Mouse (Mus musculus): ENCODE results near the gene Fam50b. TPM values are rescaled to one million over a fixed set of nuclear protein-coding genes. Genes with fewer than 3 reads are reported as not detected.

The Fam50b gene
- polyA plus RNA-seq, 1 experiment from 2014 or later, result not detected

DNA sequence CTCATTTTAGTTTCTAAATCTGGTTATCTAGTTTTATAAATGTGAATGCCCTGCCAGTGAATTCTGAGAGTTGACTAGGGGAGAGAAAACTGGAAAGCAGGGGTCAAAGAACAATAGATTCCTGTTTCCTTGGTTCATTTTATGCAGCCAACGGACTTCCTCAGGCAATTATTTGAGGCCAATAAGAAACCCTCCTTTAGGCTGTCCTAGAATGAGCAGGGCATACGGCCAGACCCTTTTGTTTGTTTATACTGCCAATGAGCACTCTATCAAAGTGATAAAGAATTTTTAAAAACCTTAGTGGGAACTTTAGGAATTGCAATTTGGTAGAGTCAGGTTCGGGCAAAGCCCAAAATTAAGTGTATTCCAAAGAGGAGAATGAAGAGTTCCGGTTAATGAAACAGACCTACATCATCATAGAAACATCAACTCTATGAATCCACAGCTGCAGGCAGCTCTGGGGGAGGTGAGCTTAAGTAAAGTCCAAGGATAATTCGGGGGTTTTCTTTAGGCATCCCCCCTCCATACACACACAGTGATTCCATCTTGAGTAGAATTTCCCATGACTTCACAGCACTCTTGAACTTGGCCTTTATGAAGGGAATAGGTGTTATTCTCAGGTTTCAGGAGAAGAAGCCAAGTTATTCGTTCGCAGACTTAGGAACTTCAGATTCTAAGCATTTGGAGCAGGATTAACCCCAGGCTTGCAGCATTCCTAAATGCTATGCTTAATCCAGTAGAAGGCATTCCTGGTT lies 46.4 kb downstream of the Fam50b start:
- no peak overlapping the region for H3K9ac ChIP-seq (replicated peaks; ENCODE audit: low read depth, low read length)
- WGBS, result 65% methylated on average over 7 of the region's 7 CpGs
- ATAC-seq (ENCODE audit: low read depth), result no peak

DNA sequence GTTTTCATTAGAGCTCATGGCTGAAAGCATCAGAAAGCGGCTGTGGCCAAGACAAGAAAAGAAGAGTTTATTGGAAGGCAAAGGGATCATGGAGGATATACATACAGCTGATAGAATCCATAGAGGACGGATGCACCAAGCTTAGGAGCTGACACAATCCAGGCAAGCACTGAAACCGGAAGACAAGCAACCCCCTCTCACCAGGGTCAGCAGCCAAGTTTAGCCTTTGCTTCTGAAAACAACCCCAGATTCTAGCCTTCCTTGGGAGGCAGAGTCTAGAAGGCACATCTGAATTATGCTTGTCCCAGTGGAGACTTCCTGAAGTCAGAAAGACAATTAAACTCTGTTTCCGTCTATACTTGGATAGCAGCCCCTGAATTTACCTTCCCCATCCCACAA lies 47.0 kb downstream of the Fam50b start:
- Histone ChIP-seq H3K4me1 (ENCODE audit: control insufficient read depth, insufficient read depth, low read length) (no peaks in the 10 kb centered on the region), H3K9me3 (ENCODE audit: control insufficient read depth, low read length) (no peaks in the 10 kb centered on the region), H3K27me3 (ENCODE audit: control insufficient read depth, insufficient read depth, low read length) (no peaks in the 10 kb centered on the region), H3K36me3 (ENCODE audit: control insufficient read depth, insufficient read depth, low read length) (no peaks in the 10 kb centered on the region), H3K9ac (replicated peaks; ENCODE audit: low read depth, low read length) (no peak overlapping the region), H3K4me2 (ENCODE audit: low read depth, low read length) (no peak overlapping the region), H3K4me3 (ENCODE audit: low read depth, low read length) (no peak overlapping the region), H3K27ac (ENCODE audit: low read depth, low read length) (no peak overlapping the region)
- ATAC-seq (ENCODE audit: low read depth), result no peak
- WGBS, result 82% methylated on average over 4 of the region's 4 CpGs

More for the DNA sequence above, 46.4 kb downstream of the Fam50b start:
- no peaks in the 10 kb centered on the region for H3K9me3 ChIP-seq (ENCODE audit: control insufficient read depth, low read length)
- H3K27ac ChIP-seq (ENCODE audit: low read depth, low read length), result no peak overlapping the region
- H3K4me1 ChIP-seq (ENCODE audit: control insufficient read depth, insufficient read depth, low read length), result no peaks in the 10 kb centered on the region
- H3K4me2 ChIP-seq (ENCODE audit: low read depth, low read length), result no peak overlapping the region
- no peaks in the 10 kb centered on the region for H3K27me3 ChIP-seq (ENCODE audit: control insufficient read depth, insufficient read depth, low read length)
- H3K36me3 ChIP-seq (ENCODE audit: control insufficient read depth, insufficient read depth, low read length), result no peaks in the 10 kb centered on the region
- H3K4me3 ChIP-seq (ENCODE audit: low read depth, low read length), result no peak overlapping the region

DNA sequence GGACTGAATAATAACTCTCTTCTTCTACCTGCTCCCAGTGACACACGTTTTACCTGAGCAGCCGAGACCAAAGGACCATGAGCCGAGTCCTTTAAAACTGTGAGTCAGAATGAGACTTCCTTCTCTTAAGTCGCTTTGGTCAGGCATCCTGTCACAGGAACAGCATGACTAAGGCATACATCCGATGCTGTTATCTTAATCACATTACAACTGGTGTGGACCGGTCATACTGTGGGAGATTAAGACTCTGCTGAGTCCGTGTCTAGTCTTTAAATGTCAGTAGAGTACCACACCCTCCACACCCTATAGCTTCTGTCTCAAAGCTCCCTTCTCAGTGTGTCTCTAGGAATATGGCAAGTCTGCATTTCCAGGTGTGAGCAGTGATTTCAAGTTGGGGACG lies 50.2 kb downstream of the Fam50b start:
- Histone ChIP-seq H3K9me3 (ENCODE audit: control insufficient read depth, low read length) (no peaks in the 10 kb centered on the region), H3K27me3 (ENCODE audit: control insufficient read depth, insufficient read depth, low read length) (no peaks in the 10 kb centered on the region), H3K4me2 (ENCODE audit: low read depth, low read length) (no peak overlapping the region), H3K4me1 (ENCODE audit: control insufficient read depth, insufficient read depth, low read length) (no peaks in the 10 kb centered on the region), H3K9ac (replicated peaks; ENCODE audit: low read depth, low read length) (no peak overlapping the region), H3K36me3 (ENCODE audit: control insufficient read depth, insufficient read depth, low read length) (no peaks in the 10 kb centered on the region), H3K4me3 (ENCODE audit: low read depth, low read length) (no peak overlapping the region), H3K27ac (ENCODE audit: low read depth, low read length) (no peak overlapping the region)
- WGBS, result 87% methylated on average over 8 of the region's 8 CpGs
- ATAC-seq (ENCODE audit: low read depth), result no peak

DNA sequence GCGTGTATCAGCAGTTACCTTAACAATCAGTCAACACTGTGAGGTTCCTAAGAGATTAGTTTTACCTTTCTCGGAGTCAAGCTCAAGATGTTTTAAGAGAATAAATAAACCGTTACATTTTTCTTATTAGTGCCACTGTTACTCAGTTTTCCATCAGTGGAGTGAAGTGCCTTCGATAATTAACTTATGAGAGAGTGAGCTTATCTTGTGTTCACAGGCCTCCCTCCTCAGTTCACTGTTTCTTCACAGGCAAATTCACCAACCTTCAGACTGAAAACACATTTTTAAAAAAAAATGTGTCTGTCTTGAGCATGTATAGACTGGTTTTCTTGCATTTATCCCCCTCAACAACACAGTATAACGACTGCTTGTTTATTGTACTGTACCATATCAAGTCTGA lies 52.0 kb downstream of the Fam50b start:
- Histone ChIP-seq H3K4me3 (ENCODE audit: low read depth, low read length) (no peak overlapping the region), H3K27me3 (ENCODE audit: control insufficient read depth, insufficient read depth, low read length) (no peaks in the 10 kb centered on the region), H3K4me2 (ENCODE audit: low read depth, low read length) (no peak overlapping the region), H3K9me3 (ENCODE audit: control insufficient read depth, low read length) (no peaks in the 10 kb centered on the region), H3K4me1 (ENCODE audit: control insufficient read depth, insufficient read depth, low read length) (no peaks in the 10 kb centered on the region), H3K9ac (replicated peaks; ENCODE audit: low read depth, low read length) (no peak overlapping the region), H3K36me3 (ENCODE audit: control insufficient read depth, insufficient read depth, low read length) (no peaks in the 10 kb centered on the region), H3K27ac (ENCODE audit: low read depth, low read length) (no peak overlapping the region)
- ATAC-seq (ENCODE audit: low read depth), result no peak
- WGBS, result 90% methylated on average over 5 of the region's 5 CpGs

DNA sequence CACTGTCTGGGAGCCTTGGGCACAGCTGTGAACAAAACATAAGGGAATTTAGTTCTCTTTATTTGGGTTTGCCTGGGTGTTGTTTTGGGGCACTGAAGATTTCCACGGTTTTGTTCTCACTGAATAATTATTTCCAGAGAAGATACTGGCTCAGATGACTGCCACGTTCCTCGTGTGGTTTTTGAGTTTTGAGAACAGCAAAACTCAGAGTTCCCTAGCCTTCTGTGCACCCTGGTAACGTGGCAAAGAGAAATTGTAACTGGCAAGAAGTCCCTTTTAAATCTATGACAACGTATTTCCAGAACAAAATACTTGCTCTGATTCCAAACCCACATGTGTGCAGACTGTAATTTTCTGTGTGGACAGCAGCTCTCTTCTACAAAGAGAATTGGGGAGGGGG lies 52.9 kb downstream of the Fam50b start:
- Histone ChIP-seq H3K4me2 (ENCODE audit: low read depth, low read length) (no peak overlapping the region), H3K4me3 (ENCODE audit: low read depth, low read length) (no peak overlapping the region), H3K9ac (replicated peaks; ENCODE audit: low read depth, low read length) (no peak overlapping the region), H3K4me1 (ENCODE audit: control insufficient read depth, insufficient read depth, low read length) (no peaks in the 10 kb centered on the region), H3K27me3 (ENCODE audit: control insufficient read depth, insufficient read depth, low read length) (no peaks in the 10 kb centered on the region), H3K36me3 (ENCODE audit: control insufficient read depth, insufficient read depth, low read length) (no peaks in the 10 kb centered on the region), H3K9me3 (ENCODE audit: control insufficient read depth, low read length) (no peaks in the 10 kb centered on the region), H3K27ac (ENCODE audit: low read depth, low read length) (no peak overlapping the region)
- WGBS, result 50% methylated on average over 5 of the region's 5 CpGs
- ATAC-seq (ENCODE audit: low read depth), result no peak

DNA sequence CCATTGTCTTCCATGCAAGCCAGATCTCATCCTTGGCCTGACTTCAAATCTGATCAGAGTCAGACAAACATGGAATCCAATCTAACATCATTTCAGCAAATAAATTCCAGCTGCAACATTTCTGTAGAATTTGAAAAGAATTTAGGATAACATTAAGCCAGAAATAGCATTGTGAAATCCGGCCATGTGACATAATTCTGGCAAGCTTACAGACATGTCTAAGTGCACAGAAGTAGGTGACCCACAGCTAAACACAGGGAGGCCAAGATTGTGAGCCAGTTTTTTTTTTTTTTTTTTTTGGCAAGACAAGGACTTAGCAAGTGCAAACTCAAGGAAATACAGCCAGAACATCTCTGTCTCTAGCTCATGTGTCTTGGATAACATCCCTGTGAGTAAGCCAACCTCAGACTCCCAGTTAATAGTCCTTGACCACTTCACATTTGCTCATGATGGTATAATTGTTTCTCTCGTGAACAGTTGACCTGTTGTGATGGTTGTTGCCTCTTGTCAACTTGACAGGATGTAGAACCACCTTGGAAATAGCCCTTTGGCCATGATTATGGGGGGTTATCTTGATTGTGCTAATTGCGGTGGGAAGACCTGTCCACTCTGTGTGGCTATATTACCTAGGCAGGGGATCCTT lies 54.6 kb downstream of the Fam50b start:
- WGBS, result 87% methylated on average over 3 of the region's 3 CpGs
- H3K4me2 ChIP-seq (ENCODE audit: low read depth, low read length), result no peak overlapping the region
- no peak for ATAC-seq (ENCODE audit: low read depth)
- no peak overlapping the region for H3K27ac ChIP-seq (ENCODE audit: low read depth, low read length)
- no peak overlapping the region for H3K4me3 ChIP-seq (ENCODE audit: low read depth, low read length)
- H3K9me3 ChIP-seq (ENCODE audit: control insufficient read depth, low read length), result no peaks in the 10 kb centered on the region
- H3K9ac ChIP-seq (replicated peaks; ENCODE audit: low read depth, low read length), result no peak overlapping the region
- no peaks in the 10 kb centered on the region for H3K36me3 ChIP-seq (ENCODE audit: control insufficient read depth, insufficient read depth, low read length)
- no peaks in the 10 kb centered on the region for H3K4me1 ChIP-seq (ENCODE audit: control insufficient read depth, insufficient read depth, low read length)
- no peaks in the 10 kb centered on the region for H3K27me3 ChIP-seq (ENCODE audit: control insufficient read depth, insufficient read depth, low read length)

DNA sequence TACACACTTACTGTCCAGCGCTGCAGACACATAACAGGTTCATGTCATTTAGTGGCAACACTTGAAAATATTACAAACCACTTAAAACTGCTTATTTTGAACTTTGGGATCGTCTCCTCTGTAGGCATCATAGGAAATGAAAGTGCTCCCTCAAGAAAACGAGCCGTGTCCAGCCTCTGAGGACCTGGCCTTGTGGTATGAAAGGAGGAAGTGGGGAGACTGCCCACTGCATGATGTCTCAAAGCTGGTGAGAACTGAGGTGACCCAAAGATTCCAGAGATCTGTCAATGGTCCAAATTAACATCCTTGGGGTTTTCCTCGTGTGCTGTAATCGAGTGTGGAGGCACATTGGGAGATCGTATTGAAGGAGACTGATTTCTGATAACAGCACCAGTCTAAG lies 58.4 kb downstream of the Fam50b start:
- H3K36me3 ChIP-seq (ENCODE audit: control insufficient read depth, insufficient read depth, low read length), result no peaks in the 10 kb centered on the region
- no peaks in the 10 kb centered on the region for H3K4me1 ChIP-seq (ENCODE audit: control insufficient read depth, insufficient read depth, low read length)
- no peak for ATAC-seq (ENCODE audit: low read depth)
- no peak overlapping the region for H3K9ac ChIP-seq (replicated peaks; ENCODE audit: low read depth, low read length)
- 84% methylated on average over 7 of the region's 7 CpGs for WGBS
- no peak overlapping the region for H3K4me3 ChIP-seq (ENCODE audit: low read depth, low read length)
- no peak overlapping the region for H3K27ac ChIP-seq (ENCODE audit: low read depth, low read length)
- no peaks in the 10 kb centered on the region for H3K9me3 ChIP-seq (ENCODE audit: control insufficient read depth, low read length)
- H3K27me3 ChIP-seq (ENCODE audit: control insufficient read depth, insufficient read depth, low read length), result no peaks in the 10 kb centered on the region
- H3K4me2 ChIP-seq (ENCODE audit: low read depth, low read length), result no peak overlapping the region

DNA sequence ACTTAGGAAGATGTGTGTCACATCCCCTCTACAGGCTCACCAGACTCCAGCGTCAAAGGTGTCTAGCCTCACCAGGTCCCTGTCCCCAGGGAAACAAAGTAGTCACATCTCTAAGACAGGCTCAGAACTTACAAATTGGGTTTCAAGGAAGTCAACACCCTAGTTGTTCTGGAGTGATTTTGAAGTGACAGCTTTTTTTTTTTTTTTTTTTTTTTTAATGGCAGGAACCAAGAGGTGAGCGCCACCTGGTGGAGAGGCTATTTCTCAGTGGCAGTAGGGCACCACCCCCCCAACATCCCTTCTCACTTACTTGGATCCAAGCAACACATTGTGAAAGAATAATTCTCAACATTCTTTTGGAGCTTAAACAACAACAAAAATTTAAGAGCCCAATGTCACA lies 59.2 kb downstream of the Fam50b start:
- Histone ChIP-seq H3K27ac (ENCODE audit: low read depth, low read length) (no peak overlapping the region), H3K36me3 (ENCODE audit: control insufficient read depth, insufficient read depth, low read length) (no peaks in the 10 kb centered on the region), H3K9ac (replicated peaks; ENCODE audit: low read depth, low read length) (no peak overlapping the region), H3K27me3 (ENCODE audit: control insufficient read depth, insufficient read depth, low read length) (no peaks in the 10 kb centered on the region), H3K4me2 (ENCODE audit: low read depth, low read length) (no peak overlapping the region), H3K9me3 (ENCODE audit: control insufficient read depth, low read length) (no peaks in the 10 kb centered on the region), H3K4me1 (ENCODE audit: control insufficient read depth, insufficient read depth, low read length) (no peaks in the 10 kb centered on the region), H3K4me3 (ENCODE audit: low read depth, low read length) (no peak overlapping the region)
- ATAC-seq (ENCODE audit: low read depth), result no peak
- 41% methylated on average over 2 of the region's 2 CpGs for WGBS

DNA sequence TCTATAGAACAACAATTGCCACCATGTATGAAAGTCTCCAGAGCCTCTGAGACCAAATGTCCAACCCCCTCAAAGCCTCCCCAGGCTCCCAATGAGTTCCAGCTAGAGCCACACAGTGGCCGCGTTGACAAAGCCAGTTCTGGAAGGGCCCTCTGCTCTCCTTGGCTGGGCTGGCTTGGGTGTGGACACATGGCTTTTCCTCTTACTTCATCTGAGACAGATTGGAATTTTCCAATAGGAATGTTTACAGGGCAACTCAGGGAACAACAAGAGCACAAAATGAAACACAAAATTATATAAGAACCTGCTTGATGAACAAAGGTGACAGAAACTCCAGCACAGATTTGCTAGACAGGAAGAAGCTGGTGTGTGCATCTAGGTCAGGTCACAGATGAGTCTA lies 59.8 kb downstream of the Fam50b start:
- ATAC-seq (ENCODE audit: low read depth), result no peak
- no peak overlapping the region for H3K4me2 ChIP-seq (ENCODE audit: low read depth, low read length)
- WGBS, result 80% methylated on average over 2 of the region's 2 CpGs
- no peak overlapping the region for H3K9ac ChIP-seq (replicated peaks; ENCODE audit: low read depth, low read length)
- no peaks in the 10 kb centered on the region for H3K9me3 ChIP-seq (ENCODE audit: control insufficient read depth, low read length)
- H3K36me3 ChIP-seq (ENCODE audit: control insufficient read depth, insufficient read depth, low read length), result no peaks in the 10 kb centered on the region
- no peaks in the 10 kb centered on the region for H3K27me3 ChIP-seq (ENCODE audit: control insufficient read depth, insufficient read depth, low read length)
- H3K27ac ChIP-seq (ENCODE audit: low read depth, low read length), result no peak overlapping the region
- no peaks in the 10 kb centered on the region for H3K4me1 ChIP-seq (ENCODE audit: control insufficient read depth, insufficient read depth, low read length)
- H3K4me3 ChIP-seq (ENCODE audit: low read depth, low read length), result no peak overlapping the region

All from neural tube, embryonic 14.5 days (tissue).